13 mouse cellular contexts compared by ENCODE assay signal in the genomic region with DNA sequence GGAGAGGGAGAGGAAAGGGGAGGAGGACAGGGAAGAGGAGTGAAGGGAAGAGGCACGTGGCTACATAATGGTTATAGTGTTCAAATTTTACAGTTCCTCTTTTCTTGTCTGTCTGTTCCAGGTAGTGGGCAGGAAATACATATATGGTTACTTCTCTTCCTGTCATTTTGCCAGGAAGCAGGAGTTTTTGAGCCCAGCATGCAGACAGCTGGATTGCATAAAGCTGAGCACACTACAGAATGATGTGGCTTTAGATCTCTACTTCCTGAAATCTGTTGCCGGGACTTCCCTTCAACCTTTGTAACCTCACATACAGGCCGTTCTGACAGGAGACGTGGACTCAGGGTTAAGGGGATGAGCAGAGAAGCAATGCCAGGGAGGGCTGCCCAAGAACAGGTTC.
DNase-seq lines count a peak whose midpoint lies in the region; ATAC-seq lines count a peak whose summit lies in the region.
"Had no signal": no experiment of that assay in that cellular context is flagged by ENCODE, and none has a peak within 500 bp of the region (broad histone marks: within the 10 kb centered on the region; RNA-seq: fewer than 3 reads in every experiment).

No protein-coding gene starts in this region.

- no peak for DNase-seq in kidney, postnatal 14 days
- peak; percentile 11 to 21 for DNase-seq in spleen, postnatal 36 days (ENCODE audit: low spot score in 2 of 2)
- DNase-seq in spleen, postnatal 10 days (ENCODE audit: low spot score in 2 of 2), result no peak
- DNase-seq in skeletal muscle tissue, adult 2 months (ENCODE audit: low read depth, low spot score), result peak; percentile 27
- no peak for DNase-seq in layer of hippocampus, adult 9-10 months (ENCODE audit: low spot score)
- DNase-seq in embryo, embryonic 9.5 days (ENCODE audit: extremely low spot score), result no peak
- DNase-seq: cerebellum, adult 11 months; heart, adult 2 months; thymus, postnatal 4 days had no signal

- no peak overlapping the region for H3K4me3 ChIP-seq in kidney, embryonic 16.5 days (ENCODE audit: low read length)
- H3K4me3 ChIP-seq: heart, adult 2 months; stomach, embryonic 15.5 days had no signal

- ATAC-seq in kidney, embryonic 16.5 days (ENCODE audit: low FRiP score, low TSS enrichment), result peak; percentile 44; the same call in 1 of the 2 replicates
- ATAC-seq in inflammation-experienced regulatory T-cells, adult 6 months, result peak; percentile 70
- ATAC-seq: midbrain, embryonic 16.5 days had no signal

- H3K4me2 ChIP-seq in kidney, embryonic 16.5 days (replicated peaks; ENCODE audit: low read depth, low read length), result no peak overlapping the region
- H3K4me2 ChIP-seq: stomach, embryonic 15.5 days had no signal

- no peak overlapping the region for H3K9ac ChIP-seq in kidney, embryonic 16.5 days (replicated peaks; ENCODE audit: low read length)
- H3K9ac ChIP-seq: stomach, embryonic 15.5 days had no signal

- H3K36me3 ChIP-seq in kidney, embryonic 16.5 days (ENCODE audit: insufficient read depth, low read length), result no peaks in the 10 kb centered on the region
- H3K36me3 ChIP-seq: stomach, embryonic 15.5 days had no signal

- WGBS in kidney, embryonic 16.5 days, result 26% methylated on average over 4 of the region's 4 CpGs

- H3K4me1 ChIP-seq in kidney, embryonic 16.5 days (ENCODE audit: insufficient read depth, low read length), result peaks cover 2% of the 10 kb centered on the region; the same call in 1 of the 2 replicates

- H3K9me3 ChIP-seq in kidney, embryonic 16.5 days (ENCODE audit: low read length), result no peaks in the 10 kb centered on the region
- H3K9me3 ChIP-seq: stomach, embryonic 15.5 days had no signal

- no peak overlapping the region for H3K27ac ChIP-seq in kidney, embryonic 16.5 days (ENCODE audit: low read length)
- H3K27ac ChIP-seq: heart, adult 2 months; stomach, embryonic 15.5 days had no signal

- H3K27me3 ChIP-seq in kidney, embryonic 16.5 days (ENCODE audit: insufficient read depth, low read length), result no peaks in the 10 kb centered on the region
- H3K27me3 ChIP-seq: stomach, embryonic 15.5 days had no signal

Comparison
In these comparisons a context has a peak if more than half of its experiments do, and no peak if none do; other contexts are left out.
1. DNase-seq: peak in spleen, postnatal 36 days (2 of 2) and skeletal muscle tissue, adult 2 months (single experiment); none in kidney, postnatal 14 days (single experiment), spleen, postnatal 10 days (0 of 2), layer of hippocampus, adult 9-10 months (single experiment) and embryo, embryonic 9.5 days (single experiment).